8 mouse cellular contexts compared by ENCODE assay signal in the genomic region with DNA sequence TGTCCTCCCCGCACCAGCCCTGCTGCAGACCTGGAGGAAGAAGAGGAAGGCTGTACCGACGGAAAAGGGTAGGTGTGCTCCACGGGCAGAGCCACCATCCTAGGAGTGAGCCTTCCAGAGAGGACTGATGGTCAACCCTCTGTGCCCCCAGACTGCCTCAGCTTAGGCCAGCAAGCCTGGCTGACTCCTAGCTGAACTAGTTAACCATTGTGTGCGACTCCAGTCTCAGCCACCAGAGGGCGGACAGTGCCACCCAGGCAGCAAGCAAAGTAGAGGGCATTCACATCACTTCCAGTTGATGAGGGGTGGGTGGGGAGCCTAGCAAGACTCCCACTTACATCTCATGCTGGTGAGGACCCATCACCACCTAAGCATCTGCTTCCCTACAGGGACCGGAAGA. TPM values are rescaled to one million over a fixed set of nuclear protein-coding genes. Genes with fewer than 3 reads are reported as not detected.
A peak's percentile ranks its signal among the peaks of the same experiment; 100 is the strongest.
DNase-seq lines count a peak whose midpoint lies in the region; ATAC-seq and TF ChIP-seq lines count a peak whose summit lies in the region.
"Had no signal": no experiment of that assay in that cellular context is flagged by ENCODE, and none has a peak within 500 bp of the region (broad histone marks: within the 10 kb centered on the region; RNA-seq: fewer than 3 reads in every experiment).

No protein-coding gene starts in this region.

- H3K27me3 ChIP-seq in liver, adult 2 months (ENCODE audit: control insufficient read depth, insufficient read depth, low read length): no peaks in the 10 kb centered on the region
- H3K27me3 ChIP-seq in liver, embryonic 11.5 days (replicated peaks; ENCODE audit: control insufficient read depth, insufficient read depth, low read length): no peaks in the 10 kb centered on the region
- no peaks in the 10 kb centered on the region for H3K27me3 ChIP-seq in liver, embryonic 13.5 days

- WGBS in liver, adult 2 months: 58% methylated on average over 7 of the region's 7 CpGs
- 49% methylated on average over 7 of the region's 7 CpGs for WGBS in liver, embryonic 11.5 days
- 44% methylated on average over 7 of the region's 7 CpGs for WGBS in liver, embryonic 13.5 days (ENCODE audit: insufficient replicate concordance)

- TF ChIP-seq POLR2A in liver, adult 2 months (IDR thresholded peaks at IDR 0.05; ENCODE audit: extremely low read depth, insufficient read depth, low read length): no peak

- ATAC-seq in liver, embryonic 11.5 days (replicated peaks; ENCODE audit: low FRiP score): no peak
- ATAC-seq in liver, embryonic 13.5 days (ENCODE audit: low read depth): no peak

- H3K36me3 ChIP-seq in liver, adult 2 months (ENCODE audit: control insufficient read depth, insufficient read depth, low read length): no peaks in the 10 kb centered on the region
- peaks cover 14% of the 10 kb centered on the region; the same call in 1 of the 2 replicates for H3K36me3 ChIP-seq in liver, embryonic 11.5 days (ENCODE audit: control insufficient read depth, insufficient read depth, low read length)
- H3K36me3 ChIP-seq in liver, embryonic 13.5 days: peaks cover 42% of the 10 kb centered on the region

- no peak overlapping the region for H3K27ac ChIP-seq in liver, adult 2 months (replicated peaks; ENCODE audit: insufficient read depth, low read depth, low read length)
- H3K27ac ChIP-seq in liver, embryonic 11.5 days (ENCODE audit: low read depth, low read length): no peak overlapping the region
- no peak overlapping the region for H3K27ac ChIP-seq in liver, embryonic 13.5 days

- no peaks in the 10 kb centered on the region for H3K4me1 ChIP-seq in liver, adult 2 months (ENCODE audit: control insufficient read depth, insufficient read depth, low read length)
- H3K4me1 ChIP-seq in liver, embryonic 11.5 days (replicated peaks; ENCODE audit: control insufficient read depth, insufficient read depth, low read length): peaks cover 25% of the 10 kb centered on the region
- H3K4me1 ChIP-seq in liver, embryonic 13.5 days (replicated peaks): peaks cover 43% of the 10 kb centered on the region

- H3K4me3 ChIP-seq in liver, adult 2 months (ENCODE audit: insufficient read depth, low read depth, low read length): no peak overlapping the region
- H3K4me3 ChIP-seq in liver, embryonic 11.5 days (ENCODE audit: low read depth, low read length): no peak overlapping the region
- no peak overlapping the region for H3K4me3 ChIP-seq in liver, embryonic 13.5 days (replicated peaks)

- H3K9ac ChIP-seq in liver, adult 2 months (ENCODE audit: low read depth, low read length): no peak overlapping the region
- no peak overlapping the region for H3K9ac ChIP-seq in liver, embryonic 11.5 days (ENCODE audit: low read depth, low read length)
- no peak overlapping the region for H3K9ac ChIP-seq in liver, embryonic 13.5 days

- H3K79me2 ChIP-seq in liver, adult 2 months (ENCODE audit: control insufficient read depth, insufficient read depth, low read length): no peaks in the 10 kb centered on the region

- DNase-seq in liver, adult 2 months (ENCODE audit: extremely low read depth, low read depth, low spot score): peak; percentile 32
- no peak for DNase-seq in liver, embryonic 11.5 days (ENCODE audit: low spot score)
- DNase-seq in NIH3T3 (ENCODE audit: low read depth): peak; percentile 74
- DNase-seq in c-Kit-positive CD71-positive TER-119-negative erythroid progenitor cells, embryonic 14.5 days (ENCODE audit: low read depth): peak; percentile 68
- DNase-seq in heart, postnatal 14 days: peak; percentile 76 to 85
- peak; percentile 50 for DNase-seq in liver, embryonic 13.5 days
- peak; percentile 78 for DNase-seq in right cerebral cortex, adult 18-20 months

- no peaks in the 10 kb centered on the region for H3K9me3 ChIP-seq in liver, embryonic 11.5 days (ENCODE audit: control insufficient read depth, low read length)
- H3K9me3 ChIP-seq in liver, embryonic 13.5 days (replicated peaks): no peaks in the 10 kb centered on the region

- intact Hi-C loops in heart, postnatal 14 days (cut with DNase I): no loop called here

- TF ChIP-seq CTCF in liver, adult 2 months (IDR thresholded peaks at IDR 0.05; ENCODE audit: low read depth, low read length): peak; percentile 94

- H3K4me2 ChIP-seq in liver, embryonic 11.5 days: no peak overlapping the region
- H3K4me2 ChIP-seq in liver, embryonic 13.5 days: no peak overlapping the region

RNA-seq across cellular contexts. Expression of a gene that starts 12.7 kb away (rescaled TPM):
- total RNA-seq in liver, adult 2 months (2014; rRNA removed): 0.13 and 0.28 TPM in 2 replicates
- polyA plus RNA-seq in liver, adult 2 months (2012; rRNA removed): 0.54 and 0.72 TPM in 2 replicates
- polyA plus RNA-seq in liver, embryonic 11.5 days (2014; fragmentation: Nextera tagmentation; extraction: Ambion mirVana): 0.90 and 1.3 TPM in 2 replicates
- 1 to 10 TPM; 4.0 to 6.7 TPM for total RNA-seq in heart, postnatal 14 days (2021)
- polyA plus RNA-seq in liver, embryonic 13.5 days (2015; fragmentation: Nextera tagmentation; extraction: Ambion mirVana): 0.37 and 0.48 TPM in 2 replicates

RNA-seq across cellular contexts. Expression of a gene that starts 30.7 kb away (rescaled TPM):
- total RNA-seq in liver, adult 2 months (2014; rRNA removed): 2.4 and 3.2 TPM in 2 replicates
- 3.2 and 6.6 TPM in 2 replicates for polyA plus RNA-seq in liver, adult 2 months (2012; rRNA removed)
- 8.4 and 8.9 TPM in 2 replicates for polyA plus RNA-seq in liver, embryonic 11.5 days (2014; fragmentation: Nextera tagmentation; extraction: Ambion mirVana)
- total RNA-seq in heart, postnatal 14 days (2021): 10 to 100 TPM; 27.0 to 28.9 TPM
- polyA plus RNA-seq in liver, embryonic 13.5 days (2015; fragmentation: Nextera tagmentation; extraction: Ambion mirVana): 4.9 and 5.1 TPM in 2 replicates

RNA-seq across cellular contexts. Expression of a gene that starts 49.1 kb away (rescaled TPM):
- 0.20 and 0.28 TPM in 2 replicates for total RNA-seq in liver, adult 2 months (2014; rRNA removed)
- 0.47 and 1.4 TPM in 2 replicates for polyA plus RNA-seq in liver, adult 2 months (2012; rRNA removed)
- 4.1 and 5.3 TPM in 2 replicates for polyA plus RNA-seq in liver, embryonic 11.5 days (2014; fragmentation: Nextera tagmentation; extraction: Ambion mirVana)
- 1 to 10 TPM; 1.4 to 2.0 TPM for total RNA-seq in heart, postnatal 14 days (2021)
- 1.8 and 2.1 TPM in 2 replicates for polyA plus RNA-seq in liver, embryonic 13.5 days (2015; fragmentation: Nextera tagmentation; extraction: Ambion mirVana)

RNA-seq across cellular contexts. Expression of a gene that starts 55.6 kb away (rescaled TPM):
- total RNA-seq in liver, adult 2 months (2014; rRNA removed): not detected in 2 replicates
- not detected in 2 replicates for polyA plus RNA-seq in liver, adult 2 months (2012; rRNA removed)
- polyA plus RNA-seq in liver, embryonic 11.5 days (2014; fragmentation: Nextera tagmentation; extraction: Ambion mirVana): not detected in 2 replicates
- not detected for total RNA-seq in heart, postnatal 14 days (2021)
- 0.06 TPM in 1 of 2 replicates, not detected in the other for polyA plus RNA-seq in liver, embryonic 13.5 days (2015; fragmentation: Nextera tagmentation; extraction: Ambion mirVana)
- total RNA-seq: gastrocnemius, adult 8-10 months had no signal
